Mouse (Mus musculus) heart, adult 18-20 months (tissue): ENCODE data around the gene Gdpd3. TPM values are rescaled to one million over a fixed set of nuclear protein-coding genes. Genes with fewer than 3 reads are reported as not detected.
A peak's percentile ranks its signal among the peaks of the same experiment; 100 is the strongest.

Source experiments
- DNase-seq, 2 experiments: peaks; one replicate each; pipeline ENCODE4 v3.0.0; 2021 to 2022; ENCODE audit warnings: mixed read lengths in 1 of 2
- total RNA-seq, 2 experiments: library from RNA; stranded (reverse); gene quantifications; 2 replicates each; pipeline ENCODE4 v1.2.3; 2021

Gene Gdpd3
- total RNA-seq, 2 experiments from 2014 or later = 0.27 to 1.6 TPM

GRCm38 (mm10) chr7:126806956-126807355, 40.8 kb downstream of the Gdpd3 start:
- peak; percentile 8 to 28 for DNase-seq

DNA sequence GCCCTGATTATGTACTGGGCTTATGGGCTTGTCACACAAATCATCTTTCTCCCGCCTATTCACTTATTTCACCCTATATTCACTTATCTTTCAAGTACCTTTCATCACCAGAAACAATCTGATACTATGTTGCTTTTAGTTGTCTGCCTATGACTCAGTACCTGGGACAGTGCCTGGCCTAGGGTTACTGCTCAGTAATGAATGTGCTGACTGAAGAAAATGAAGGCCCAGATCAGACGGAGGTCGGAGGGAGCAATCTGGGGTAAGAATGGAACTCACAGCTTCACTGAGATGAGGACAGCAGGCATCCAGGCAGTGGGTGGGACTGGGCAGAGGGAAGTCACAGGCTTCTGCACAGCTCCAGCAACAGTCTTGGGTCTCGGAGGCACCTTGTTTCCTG, 41.3 kb downstream of the Gdpd3 start:
- no peak for DNase-seq

GRCm38 (mm10) chr7:126808703-126809455, 42.7 kb downstream of the Gdpd3 start:
- DNase-seq = peak; percentile 95

GRCm38 (mm10) chr7:126809723-126810369, 43.7 kb downstream of the Gdpd3 start:
- DNase-seq = no peak

DNA sequence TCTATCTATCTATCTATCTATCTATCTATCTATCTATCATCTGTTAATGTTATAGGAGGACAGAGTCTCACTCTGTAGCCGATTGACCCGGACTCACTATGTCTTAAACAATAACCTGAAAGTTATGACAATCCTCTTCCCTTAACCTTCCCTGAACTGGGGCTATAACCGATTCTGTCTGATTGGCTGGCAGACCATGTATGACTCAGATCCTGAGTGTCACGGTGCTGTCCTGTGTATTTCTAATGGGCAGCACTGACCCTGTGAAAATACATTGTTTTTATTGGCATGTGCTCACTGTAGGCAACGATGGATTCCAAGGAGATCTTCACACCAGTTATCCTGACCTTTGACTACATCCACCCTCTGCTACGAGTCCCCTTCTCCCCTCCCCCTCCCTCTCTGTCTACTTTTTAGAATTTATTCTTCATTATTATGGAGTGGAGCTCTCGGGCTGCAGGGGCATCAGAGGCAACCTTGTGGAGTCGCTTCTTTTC, 49.6 kb downstream of the Gdpd3 start:
- no peak for DNase-seq

GRCm38 (mm10) chr7:126816494-126816893, 50.4 kb downstream of the Gdpd3 start:
- peak in 1 of 2 experiments; percentile 82 for DNase-seq

GRCm38 (mm10) chr7:126817595-126817994, 51.5 kb downstream of the Gdpd3 start:
- no peak for DNase-seq

DNA sequence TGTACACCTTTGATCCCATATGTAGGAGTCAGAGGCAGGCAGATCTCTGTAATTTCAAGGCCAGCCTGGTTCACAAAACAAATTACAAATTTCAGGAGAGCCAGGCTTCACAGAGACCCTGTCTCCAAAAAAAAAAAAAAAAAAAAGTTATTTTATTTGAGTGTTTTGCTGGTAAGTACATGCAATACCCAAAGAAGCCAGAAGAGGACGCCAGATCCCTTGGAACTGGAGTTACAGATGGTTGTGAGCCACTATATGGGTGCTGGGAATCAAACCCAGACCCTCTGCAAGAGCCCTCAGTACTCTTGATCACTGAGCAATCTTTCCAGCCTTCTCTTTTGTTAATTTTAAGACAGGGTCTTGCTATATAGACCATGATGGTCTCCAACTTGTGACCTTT, 52.7 kb downstream of the Gdpd3 start:
- DNase-seq = no peak

DNA sequence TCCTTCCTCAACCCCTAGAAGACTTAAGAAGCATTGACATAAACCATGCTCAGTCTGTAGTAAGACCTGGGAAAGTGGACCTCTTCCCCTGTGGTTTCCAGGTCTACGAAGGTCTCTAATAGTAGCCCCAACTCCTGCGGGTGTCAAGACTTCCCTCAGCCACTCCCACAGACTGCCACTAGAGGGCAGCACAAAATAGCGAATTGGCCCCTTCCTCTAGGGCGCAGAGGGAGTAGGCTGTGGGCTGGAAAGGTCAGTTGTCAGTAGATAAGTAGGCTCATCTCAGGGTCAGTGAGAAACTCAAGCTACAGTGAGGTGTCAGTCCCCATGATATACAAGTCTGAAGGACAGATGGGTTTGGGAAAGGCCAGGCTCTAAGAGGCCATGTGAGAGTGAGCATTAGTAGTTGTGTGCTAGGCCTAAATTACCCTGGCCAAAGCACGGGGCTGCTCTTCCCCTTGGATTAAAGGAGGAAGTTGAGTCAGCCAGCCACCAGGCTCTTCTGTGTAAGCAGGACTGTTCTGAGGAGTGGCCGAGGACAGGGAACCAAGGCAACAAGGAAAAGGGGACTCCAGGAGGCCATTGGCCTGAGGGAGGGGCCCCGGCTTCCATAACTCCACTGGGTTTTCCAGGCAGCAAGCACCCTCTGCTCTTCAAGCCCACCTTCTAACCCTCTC, 55.8 kb downstream of the Gdpd3 start:
- peak; percentile 85 to 93 for DNase-seq

DNA sequence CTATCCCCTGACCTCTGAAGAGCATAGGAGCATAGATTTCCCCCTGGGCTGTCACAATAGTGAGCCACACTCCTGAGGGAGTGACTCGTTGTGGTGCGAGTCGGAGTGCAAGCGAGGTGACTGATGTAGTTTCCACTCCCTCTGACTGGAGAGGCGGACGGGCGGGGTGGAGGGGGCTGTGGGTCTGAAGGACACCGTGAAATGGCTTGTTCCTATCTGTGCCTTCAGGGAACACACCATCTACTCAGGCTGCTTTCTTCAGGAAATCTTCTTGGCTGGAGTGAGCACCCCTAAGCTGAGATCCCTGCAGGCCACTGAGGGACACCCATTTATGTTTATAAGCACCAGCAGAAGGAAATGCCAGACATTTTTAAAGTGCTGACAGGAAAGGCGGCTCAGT, 56.6 kb downstream of the Gdpd3 start:
- peak; percentile 46 to 62 for DNase-seq

DNA sequence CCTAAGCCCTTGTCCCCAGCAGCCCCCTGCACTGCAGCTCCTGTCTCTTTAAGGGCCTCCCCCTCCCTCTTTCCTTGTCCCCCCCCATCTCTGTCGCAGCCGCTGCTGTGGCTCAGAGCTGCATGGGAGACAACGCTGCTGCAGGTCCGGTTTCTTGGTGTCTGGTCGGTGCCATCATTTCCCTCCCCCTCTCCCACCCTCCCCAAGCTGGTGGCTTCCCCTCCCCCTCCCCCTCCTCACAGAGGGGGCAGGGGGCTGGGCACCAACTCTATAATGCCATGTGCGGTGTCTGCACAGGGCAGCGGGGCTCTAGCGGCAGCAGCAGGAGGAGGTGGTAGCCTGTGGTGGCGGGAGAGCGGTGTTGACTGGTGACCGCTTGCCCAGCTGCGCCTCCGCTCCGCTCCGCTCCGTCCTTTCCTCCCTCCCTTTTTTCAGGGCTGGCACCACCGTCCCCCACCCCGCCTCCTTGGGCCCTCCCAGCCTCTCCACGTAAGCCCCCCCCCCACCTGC, 57.1 kb downstream of the Gdpd3 start:
- no peak for DNase-seq

DNA sequence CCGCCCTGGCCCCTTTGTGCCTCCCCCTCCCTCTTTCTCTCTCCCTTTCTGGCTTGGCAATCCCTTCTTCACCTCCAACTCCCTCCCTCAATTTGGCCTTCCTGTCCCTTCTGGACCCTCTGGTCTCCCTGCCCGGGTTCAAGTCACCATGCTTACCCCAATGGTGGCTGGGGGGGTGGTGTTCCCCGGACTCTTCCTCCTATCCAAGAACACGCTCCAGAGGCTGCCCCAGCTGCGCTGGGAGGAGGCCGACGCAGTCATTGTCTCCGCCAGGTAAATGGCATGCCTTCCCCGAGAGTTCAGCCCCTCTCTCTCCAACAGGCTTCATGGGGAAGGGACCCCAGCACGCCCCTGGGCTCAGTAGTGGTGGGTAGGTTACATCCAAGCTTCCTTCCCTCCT, 57.8 kb downstream of the Gdpd3 start:
- DNase-seq = no peak

Other genes with a start within 250 kb of the Gdpd3 start
- gene Eif3c, start 199.9 kb upstream of the Gdpd3 start, total RNA-seq = 100 to 1,000 TPM; 142 to 148 TPM
- gene Apobr, start 181.4 kb upstream of the Gdpd3 start, total RNA-seq = under 1 TPM; 0.23 to 0.79 TPM
- gene Cln3, start 180.5 kb upstream of the Gdpd3 start, total RNA-seq = 10 to 100 TPM in 1 of 2 experiments, 1 to 10 TPM in 1; 9.0 to 17.9 TPM
- gene Il27, start 171.4 kb upstream of the Gdpd3 start, total RNA-seq = not detected
- gene Nupr1, start 135.5 kb upstream of the Gdpd3 start, total RNA-seq = 1 to 10 TPM; 6.1 to 8.0 TPM
- 10 to 100 TPM; 24.8 to 26.5 TPM for gene Sgf29, start 117.0 kb upstream of the Gdpd3 start, total RNA-seq
- 10 to 100 TPM; 31.1 to 44.0 TPM for gene Sult1a1, start 89.9 kb upstream of the Gdpd3 start, total RNA-seq
- gene Bola2, start 70.9 kb upstream of the Gdpd3 start, total RNA-seq = 10 to 100 TPM; 60.1 to 60.4 TPM
- gene Slx1b, start 70.5 kb upstream of the Gdpd3 start, total RNA-seq = 1 to 10 TPM; 3.7 to 4.1 TPM
- gene Coro1a, start 58.5 kb upstream of the Gdpd3 start, total RNA-seq = 10 to 100 TPM in 1 of 2 experiments, 1 to 10 TPM in 1; 9.3 to 28.6 TPM
- gene Mapk3, start 6.7 kb upstream of the Gdpd3 start, total RNA-seq = 10 to 100 TPM; 37.2 to 46.7 TPM
- 10 to 100 TPM; 43.4 to 73.3 TPM for gene Ypel3, start 10.6 kb downstream of the Gdpd3 start, total RNA-seq
- under 1 TPM; 0.27 to 0.64 TPM for gene Tbx6, start 15.1 kb downstream of the Gdpd3 start, total RNA-seq
- gene Ppp4c, start 26.2 kb downstream of the Gdpd3 start, total RNA-seq = 10 to 100 TPM; 35.6 to 39.0 TPM
- 1 to 10 TPM; 8.4 to 8.6 TPM for gene Fam57b, start 31.3 kb downstream of the Gdpd3 start, total RNA-seq
- gene 4930451I11Rik, start 65.3 kb downstream of the Gdpd3 start, total RNA-seq = not detected
- gene Doc2a, start 81.1 kb downstream of the Gdpd3 start, total RNA-seq = not detected
- 1 to 10 TPM; 5.0 to 6.4 TPM for gene Hirip3, start 95.6 kb downstream of the Gdpd3 start, total RNA-seq
- gene Ino80e, start 96.0 kb downstream of the Gdpd3 start, total RNA-seq = 10 to 100 TPM; 17.2 to 19.1 TPM
- 10 to 100 TPM; 35.6 to 38.4 TPM for gene Taok2, start 118.4 kb downstream of the Gdpd3 start, total RNA-seq
- 10 to 100 TPM; 10.4 to 10.6 TPM for gene Tmem219, start 156.6 kb downstream of the Gdpd3 start, total RNA-seq
- gene Kctd13, start 162.5 kb downstream of the Gdpd3 start, total RNA-seq = 1 to 10 TPM; 7.4 to 7.5 TPM
- not detected for gene Asphd1, start 183.2 kb downstream of the Gdpd3 start, total RNA-seq
- 1 to 10 TPM; 5.5 to 6.2 TPM for gene Sez6l2, start 184.2 kb downstream of the Gdpd3 start, total RNA-seq
- 10 to 100 TPM; 43.2 to 45.2 TPM for gene Cdipt, start 209.6 kb downstream of the Gdpd3 start, total RNA-seq
- gene Cdiptos, start 209.8 kb downstream of the Gdpd3 start, total RNA-seq = under 1 TPM in 1 of 2 experiments, not detected in 1; 0.59 TPM
- 10 to 100 TPM; 59.9 to 68.7 TPM for gene Mvp, start 248.3 kb downstream of the Gdpd3 start, total RNA-seq